Mouse (Mus musculus): ENCODE measurements around the gene H1f0.
"Not testable (repeated sequence)": the region's sequence is repeated elsewhere in the genome, so short reads cannot be mapped to it uniquely, and the experiment has no call there.

The H1f0 gene

DNA sequence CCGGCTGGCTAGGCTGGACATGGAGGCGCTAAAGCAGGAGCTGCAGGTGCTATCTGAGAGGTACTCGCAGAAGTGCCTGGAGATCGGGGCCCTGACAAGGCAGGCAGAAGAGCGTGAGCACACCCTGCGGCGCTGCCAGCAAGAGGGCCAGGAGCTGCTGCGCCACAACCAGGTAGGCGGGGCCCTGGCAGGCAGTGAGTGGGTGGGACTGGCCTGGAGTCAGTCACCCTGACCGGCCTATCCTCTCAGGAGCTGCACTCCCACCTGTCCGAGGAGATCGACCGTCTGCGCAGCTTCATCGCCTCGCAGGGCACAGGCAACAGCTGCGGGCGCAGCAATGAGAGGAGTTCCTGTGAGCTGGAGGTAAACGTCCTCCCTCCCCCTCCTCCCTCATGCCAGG is 26.2 kb upstream of the H1f0 start:
- intact Hi-C loops (cut with DNase I), result no loop called here

DNA sequence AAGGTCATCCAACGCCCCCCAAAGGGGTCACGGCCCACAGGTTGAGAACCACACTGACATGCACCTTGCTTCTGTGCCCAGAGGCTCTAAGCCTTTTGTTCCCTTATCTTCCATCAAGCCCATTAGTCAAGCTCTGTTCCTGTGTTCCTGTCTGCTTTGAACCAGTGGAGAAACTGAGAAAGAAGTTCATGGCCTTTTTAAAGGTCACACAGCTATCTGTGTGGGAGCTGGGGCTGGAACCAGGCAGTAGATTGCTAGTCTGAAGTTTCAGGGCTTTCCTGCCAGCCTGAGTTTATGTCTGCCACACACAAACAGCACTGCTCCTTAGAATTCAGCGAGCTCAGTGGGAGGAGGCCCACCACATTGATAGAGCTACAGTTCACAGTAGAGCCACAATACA is 25.2 kb upstream of the H1f0 start:
- intact Hi-C loops (cut with DNase I), result no loop called here

DNA sequence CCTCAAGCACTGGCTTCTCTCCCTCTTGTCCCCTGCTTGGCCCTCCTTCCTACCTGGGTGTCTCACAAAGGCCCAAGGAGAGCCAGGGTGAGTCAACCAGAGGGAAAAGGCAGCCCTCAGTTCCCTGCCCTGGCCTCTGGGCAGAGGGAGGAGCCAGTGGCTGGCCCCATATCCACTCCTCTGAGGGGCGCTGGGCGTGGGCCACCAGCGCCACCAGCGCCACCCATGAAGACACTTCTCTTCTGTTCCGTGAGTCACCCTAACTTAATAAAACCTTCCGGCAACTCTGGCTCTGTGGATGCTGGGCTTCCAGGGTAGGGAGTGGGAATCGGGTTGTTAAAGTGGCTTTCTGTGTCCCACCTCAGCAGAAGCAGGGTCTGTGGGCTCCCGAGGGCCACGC is 22.7 kb upstream of the H1f0 start:
- intact Hi-C loops (cut with DNase I), result no loop called here

DNA sequence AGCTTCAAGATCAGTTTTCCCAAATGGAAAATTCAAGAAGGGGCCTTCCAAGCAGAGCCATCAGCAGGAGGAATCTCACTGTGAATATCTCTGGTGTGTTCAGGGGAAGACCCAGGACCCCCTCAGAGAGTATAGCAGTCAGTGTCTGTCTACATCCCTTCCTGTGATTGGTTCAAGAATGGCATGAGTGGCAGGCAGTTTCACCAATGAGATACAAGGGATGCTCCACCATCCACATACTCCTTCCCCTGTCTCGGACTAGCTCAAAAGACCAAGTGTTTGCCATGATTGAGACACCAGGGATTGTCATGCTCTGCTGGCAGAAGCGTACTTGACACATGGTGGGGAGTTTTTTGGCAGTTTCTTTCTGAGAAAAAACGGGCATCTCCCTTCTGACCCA is 21.6 kb upstream of the H1f0 start:
- intact Hi-C loops (cut with DNase I), result no loop called here

DNA sequence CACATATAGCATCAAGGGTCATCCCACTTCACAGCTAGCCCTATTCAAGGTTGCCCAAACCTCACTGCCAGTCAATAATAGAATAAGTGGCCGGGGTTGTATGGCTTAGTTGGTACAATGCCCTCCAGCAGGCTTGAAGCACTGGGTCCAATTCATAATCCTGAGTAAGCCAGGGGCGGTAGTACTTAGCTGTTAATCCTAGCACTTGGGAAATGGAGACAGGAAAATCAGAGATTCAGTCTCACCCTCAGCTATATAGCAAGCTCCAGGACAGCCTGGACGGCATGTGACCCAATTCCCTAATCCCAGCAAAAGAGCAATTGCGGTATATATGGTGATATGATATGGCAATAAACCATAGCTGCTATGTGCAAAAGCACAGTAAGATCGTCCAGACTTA is 21.2 kb upstream of the H1f0 start:
- intact Hi-C loops (cut with DNase I), result no loop called here

DNA sequence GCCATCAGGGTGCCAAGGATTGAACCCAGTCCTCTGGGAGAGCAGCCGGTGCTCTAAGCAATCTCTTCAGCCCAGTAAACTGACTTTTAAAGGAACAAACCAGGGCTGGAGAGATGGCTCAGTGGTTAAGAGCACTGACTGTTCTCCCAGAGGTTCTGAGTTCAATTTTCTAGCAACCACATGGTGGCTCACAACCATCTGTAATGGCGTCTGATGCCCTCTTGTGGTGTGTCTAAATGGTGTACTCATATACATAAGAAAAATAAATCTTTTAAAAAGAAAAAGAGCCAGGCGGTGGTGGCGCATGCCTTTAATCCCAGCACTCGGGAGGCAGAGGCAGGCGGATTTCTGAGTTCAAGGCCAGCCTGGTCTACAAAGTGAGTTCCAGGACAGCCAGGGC is 20.4 kb upstream of the H1f0 start:
- intact Hi-C loops (cut with DNase I), result not testable (repeated sequence)

DNA sequence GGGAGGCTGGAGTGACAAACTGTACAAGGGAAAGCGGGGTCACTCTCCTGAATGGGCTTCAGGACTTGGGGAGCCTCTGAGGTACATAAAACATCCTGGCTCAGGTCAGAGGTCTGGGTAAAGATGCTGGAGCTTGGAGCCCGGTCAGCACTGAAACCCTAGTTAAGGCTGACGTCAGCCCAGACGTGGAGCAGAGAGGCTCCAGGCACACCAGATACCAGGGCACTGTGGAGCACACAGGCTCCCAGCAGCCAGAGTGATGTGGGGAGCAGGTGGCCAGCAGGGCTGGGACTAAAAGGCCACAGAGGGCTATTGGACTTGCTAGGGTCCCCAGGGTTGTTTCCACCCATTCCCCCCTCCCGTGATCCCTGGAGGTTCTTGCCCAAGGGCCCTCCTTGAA is 18.5 kb upstream of the H1f0 start:
- intact Hi-C loops (cut with DNase I), result no loop called here

DNA sequence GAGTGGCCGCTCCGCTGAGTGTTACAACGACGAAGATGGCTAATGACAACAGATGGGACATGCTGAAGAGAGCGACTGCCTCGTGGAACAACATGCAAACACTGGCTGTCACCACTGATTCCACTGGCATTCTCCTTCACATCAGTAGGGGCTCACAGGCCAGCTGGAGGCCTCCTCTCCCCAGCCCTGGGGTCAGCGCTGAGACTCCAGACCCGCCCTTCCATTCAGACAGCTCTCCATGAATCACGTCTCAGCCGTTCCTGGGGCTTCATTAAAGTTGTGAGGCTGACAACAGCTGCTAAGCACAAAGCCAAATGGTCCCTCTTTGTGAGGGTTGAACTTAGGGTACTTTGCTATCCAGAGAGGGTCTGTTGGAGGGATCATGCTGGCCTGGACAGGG is 16.7 kb upstream of the H1f0 start:
- intact Hi-C loops (cut with DNase I), result no loop called here

DNA sequence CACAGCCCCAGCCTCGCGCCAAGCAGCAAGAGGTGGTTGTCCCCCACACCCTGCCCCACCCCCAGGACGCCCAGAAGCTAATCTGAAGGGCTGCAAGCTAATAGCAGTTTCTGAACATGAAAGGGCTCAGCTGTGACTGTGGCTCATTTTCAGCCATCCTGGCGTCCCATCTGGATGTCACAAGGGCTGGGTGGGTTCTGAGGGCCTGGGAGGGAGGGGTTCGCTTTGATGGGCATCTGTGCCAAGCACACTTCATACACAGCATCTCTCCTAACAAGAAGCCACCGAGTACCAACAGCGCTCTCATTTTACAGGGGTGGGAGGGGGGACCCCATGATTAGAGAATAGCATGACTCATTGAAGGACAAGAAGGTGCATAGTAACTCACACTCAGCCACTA is 14.9 kb upstream of the H1f0 start:
- intact Hi-C loops (cut with DNase I), result no loop called here

DNA sequence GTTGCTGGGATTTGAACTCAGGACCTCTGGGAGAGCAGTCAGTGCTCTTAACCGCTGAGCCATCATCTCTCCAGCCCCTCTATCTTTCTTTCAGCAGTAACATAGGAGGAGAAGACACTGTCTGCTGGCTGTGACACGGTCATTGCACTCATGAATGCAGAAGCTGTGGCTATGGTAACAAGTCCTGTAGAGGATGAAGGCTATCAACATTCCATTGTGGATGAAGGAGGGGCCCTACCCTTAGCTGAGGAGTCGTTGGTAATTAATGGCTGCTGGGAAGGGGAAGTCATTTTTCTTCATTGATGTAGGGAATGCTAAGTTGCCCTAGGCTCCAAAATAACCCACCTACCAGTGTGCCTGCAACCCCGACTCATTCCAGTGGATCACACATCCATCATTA is 10.1 kb upstream of the H1f0 start:
- intact Hi-C loops (cut with DNase I), result no loop called here

DNA sequence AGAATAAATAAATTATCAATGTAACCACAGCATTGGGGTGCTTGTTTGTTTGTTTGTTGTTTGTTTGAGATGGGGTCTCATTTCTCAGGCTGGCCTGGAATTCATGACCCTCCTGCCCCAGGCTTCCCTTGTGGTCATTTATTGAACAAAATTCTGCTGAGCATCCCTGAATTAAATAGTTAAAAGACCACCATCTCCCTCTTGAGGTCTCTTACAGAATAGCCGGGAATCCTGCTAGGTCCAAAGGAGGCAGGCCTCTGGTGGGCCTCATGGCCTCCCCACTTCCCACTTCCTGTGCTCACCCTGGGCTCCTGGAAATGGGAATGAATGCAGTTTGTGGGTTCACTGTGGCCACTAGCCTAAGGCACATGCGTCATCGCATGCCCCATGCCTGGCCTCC is 9.4 kb upstream of the H1f0 start:
- intact Hi-C loops (cut with DNase I), result no loop called here

DNA sequence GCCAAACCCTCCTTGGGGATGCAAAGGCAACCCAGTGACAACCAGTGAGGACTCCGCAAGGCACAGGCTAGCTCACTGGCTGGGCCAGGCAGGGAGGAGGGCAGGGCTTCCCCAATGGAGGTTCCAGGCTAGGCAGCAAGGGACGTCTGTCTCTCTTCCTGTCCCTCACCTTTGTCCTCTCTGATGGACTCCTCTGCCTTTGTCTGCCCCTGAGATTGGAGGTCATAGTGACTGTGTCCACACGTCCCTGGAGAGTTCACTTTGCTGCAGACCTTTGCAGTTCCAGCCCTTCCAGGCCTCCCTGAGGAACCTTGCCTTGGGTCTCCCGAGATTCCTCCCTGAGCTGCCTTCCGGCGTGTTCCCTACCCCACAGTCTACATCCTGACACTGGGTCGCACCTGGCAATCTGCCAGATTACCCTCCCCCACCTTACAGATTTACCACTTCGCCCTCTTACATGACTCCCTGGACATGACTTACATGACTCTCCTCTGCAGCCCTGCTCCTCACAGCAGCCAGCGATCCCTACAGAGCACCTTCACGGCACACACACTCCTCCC is 5.5 kb upstream of the H1f0 start:
- intact Hi-C loops (cut with DNase I), result no loop called here

DNA sequence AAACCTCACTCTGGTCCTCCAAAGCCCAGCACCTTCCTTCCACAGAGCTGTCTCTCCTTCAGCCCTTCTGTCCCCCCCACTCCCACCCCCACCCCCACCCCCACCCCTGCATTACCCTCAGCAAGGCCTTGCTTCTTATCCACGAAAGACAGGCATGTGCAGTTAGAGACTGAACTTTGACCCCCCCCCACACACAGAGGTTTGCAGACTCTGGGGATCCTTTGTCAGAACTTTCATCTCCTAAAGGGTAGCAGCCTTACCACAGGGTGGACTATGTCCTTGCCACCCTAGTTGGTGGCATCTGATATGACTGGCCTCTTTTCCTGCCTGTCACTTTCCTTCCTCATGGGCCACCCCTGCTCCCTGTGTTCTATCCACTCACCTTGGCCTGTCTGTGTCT is 4.9 kb upstream of the H1f0 start:
- intact Hi-C loops (cut with DNase I), result no loop called here

DNA sequence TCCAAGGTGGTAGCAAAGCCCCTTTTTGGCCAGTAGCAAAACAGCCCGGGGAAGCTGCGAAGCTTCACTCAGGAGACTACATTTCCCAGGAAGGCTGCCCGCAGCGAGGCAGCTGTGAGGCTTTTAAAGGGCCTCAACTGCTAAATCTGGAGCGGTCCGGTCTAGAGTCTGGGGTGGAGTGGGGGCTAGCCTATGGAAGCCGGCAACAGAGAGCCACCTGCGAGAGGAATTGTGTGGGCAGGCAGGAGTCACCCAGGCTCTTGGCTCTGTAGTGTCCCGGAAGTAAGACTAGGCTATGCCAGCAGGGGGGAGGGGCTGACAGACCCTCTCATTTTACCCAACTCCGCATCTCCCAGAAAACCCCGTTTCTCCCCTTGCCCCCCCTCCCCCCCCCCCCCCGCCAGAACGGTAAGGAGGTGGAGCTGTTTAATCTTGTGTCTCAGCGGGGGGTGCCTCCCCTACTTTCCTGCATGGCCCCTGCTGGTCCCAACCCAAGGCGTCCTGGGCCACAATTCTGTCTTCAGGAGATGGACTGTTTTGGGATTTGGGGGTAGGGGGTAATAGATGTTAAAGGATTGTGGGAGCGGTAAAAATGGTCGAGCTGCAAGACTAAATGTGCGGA is 2.5 kb upstream of the H1f0 start:
- intact Hi-C loops (cut with DNase I), result loop anchor here (5.0 kb wide), 1 partner anchor 33 kb away; no protein-coding TSS in a partner anchor

DNA sequence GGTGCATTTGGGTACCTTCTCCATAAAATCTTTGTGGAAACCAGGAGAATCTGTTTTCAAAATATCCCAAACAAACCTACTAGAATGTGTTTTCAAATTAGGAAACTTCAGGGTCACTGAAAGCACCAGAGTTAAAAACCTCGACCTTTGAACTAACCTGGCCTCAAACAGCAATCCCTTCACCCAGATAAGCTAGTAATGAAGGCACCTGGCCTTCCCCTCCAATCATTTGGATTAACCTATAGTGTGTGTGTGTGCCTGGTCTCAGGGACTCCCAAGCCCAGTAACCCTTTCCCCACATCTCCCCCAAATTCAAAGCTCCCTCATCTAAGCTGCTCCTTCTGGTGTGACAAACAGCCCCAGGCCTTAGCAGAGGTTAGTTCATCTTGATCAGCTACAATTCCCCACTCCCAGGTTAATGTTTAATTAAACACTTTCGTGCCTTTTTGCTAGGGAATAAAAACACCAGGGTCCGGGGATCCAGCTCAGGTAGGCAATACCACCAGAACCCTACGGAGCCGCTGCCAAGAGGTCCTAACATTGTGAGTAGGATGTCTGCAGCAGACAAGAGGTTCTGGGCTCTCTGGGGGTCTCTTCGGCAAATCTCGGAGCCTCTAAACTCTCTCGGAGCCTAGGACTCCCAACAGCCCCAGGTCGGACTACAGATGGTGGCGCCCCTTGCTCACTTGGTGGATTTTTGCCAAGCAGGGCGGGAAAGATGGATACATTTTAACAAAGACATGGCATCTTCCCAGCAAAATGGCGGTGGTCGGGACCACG is 1.5 kb upstream of the H1f0 start:
- intact Hi-C loops (cut with DNase I), result loop anchor here (5.0 kb wide), 1 partner anchor 34 kb away; no protein-coding TSS in a partner anchor

DNA sequence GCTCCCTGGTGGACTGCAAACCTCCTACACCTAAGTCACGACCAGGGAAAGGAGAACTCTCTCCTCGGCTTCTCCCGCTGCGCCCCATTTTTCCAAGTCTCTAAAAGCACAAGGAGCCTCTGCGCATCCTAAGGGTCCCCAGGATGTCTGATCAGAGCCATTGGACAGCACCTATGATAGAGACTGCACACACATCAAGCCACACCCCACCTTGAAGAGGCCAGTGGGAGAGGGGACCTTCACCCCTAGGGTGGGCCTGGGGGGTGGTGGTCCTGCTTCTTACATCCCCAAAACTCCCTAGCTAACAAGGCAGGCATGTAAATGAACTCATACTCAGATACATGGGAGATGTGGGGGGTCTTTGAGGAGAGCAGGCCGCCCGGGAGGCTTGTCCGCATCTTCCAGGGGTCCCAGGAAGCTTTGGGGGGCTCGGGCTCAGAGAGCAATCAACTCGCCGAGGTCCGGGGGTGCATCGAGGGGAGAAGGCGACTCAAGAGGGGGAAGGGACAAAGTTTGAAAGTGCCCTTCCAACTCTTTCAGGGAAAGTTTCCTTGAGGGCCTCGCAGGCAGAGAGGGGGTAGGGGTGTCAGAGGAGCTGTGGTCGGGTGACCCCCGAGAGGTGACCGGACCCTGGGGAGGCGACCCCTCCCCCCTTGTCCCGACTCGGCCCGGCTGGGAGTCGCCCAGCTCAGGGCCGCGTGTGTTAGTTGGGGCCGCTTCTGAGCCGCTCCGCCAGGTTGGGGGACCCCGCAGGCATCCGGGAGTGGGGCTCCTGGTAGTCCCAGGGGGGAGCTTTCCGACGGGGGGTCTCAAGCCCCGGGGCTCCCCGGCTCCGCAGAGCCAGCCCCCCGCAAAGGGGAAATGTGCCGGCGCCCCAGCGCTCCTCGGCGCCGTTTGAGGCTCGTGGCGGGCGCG is 702 bp upstream of the H1f0 start:
- intact Hi-C loops (cut with DNase I), result loop anchor here (5.0 kb wide), 1 partner anchor 35 kb away; no protein-coding TSS in a partner anchor

DNA sequence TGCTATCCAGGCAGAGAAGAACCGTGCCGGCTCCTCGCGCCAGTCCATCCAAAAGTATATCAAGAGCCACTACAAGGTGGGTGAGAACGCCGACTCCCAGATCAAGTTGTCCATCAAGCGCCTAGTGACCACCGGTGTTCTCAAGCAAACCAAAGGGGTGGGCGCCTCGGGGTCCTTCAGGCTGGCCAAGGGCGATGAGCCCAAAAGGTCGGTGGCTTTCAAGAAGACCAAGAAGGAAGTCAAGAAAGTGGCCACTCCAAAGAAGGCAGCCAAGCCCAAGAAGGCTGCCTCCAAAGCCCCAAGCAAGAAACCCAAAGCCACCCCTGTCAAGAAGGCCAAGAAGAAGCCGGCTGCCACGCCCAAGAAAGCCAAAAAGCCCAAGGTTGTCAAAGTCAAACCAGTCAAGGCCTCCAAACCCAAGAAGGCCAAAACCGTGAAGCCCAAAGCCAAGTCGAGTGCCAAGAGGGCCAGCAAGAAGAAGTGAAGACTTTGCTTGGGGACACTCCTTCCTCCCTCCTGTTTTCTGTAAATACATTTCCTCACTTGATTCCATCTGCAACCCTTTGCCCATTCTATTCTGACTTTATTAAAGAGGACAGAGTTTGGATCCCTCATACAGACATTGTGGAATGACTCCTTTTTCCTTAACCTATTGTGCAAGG is 704 bp downstream of the H1f0 start:
- intact Hi-C loops (cut with DNase I), result loop anchor here (5.0 kb wide), 1 partner anchor 37 kb away; no protein-coding TSS in a partner anchor

DNA sequence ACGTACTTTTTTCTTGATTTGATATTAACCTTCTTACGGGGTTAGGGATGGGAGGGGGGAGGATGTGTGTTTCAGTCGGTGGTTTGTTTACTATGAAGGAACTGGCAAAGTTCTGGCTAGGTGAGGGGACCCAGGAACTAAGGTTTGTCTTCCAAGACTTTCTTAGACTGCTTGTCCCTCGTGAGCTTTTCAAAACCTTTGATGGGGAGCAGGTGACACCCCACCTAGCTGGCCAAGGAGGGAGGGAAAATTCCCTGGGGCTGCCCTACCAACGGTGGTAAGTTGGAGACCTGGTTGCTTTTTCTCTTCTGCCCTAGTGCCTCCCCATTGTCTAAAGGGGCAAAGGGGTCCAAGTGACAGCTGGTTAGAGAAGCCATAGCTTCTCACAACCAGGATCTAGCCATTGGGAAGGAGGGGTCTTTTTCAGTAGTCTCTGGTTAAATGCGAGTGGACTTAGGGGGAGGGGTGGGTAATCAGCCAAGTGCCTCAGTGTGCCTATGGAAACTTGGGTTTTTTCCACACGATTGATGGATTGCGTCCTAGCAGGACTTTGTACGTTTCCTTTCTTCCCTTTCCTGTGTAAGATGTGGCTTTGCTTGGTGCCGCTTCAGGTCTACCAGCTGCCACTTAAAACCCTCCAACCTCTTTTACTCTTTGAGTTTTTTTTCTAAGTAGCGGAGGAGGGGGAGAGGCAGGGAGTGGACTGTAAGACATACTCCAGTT is 1.4 kb downstream of the H1f0 start:
- intact Hi-C loops (cut with DNase I), result loop anchor here (5.0 kb wide), 1 partner anchor 37 kb away; no protein-coding TSS in a partner anchor

DNA sequence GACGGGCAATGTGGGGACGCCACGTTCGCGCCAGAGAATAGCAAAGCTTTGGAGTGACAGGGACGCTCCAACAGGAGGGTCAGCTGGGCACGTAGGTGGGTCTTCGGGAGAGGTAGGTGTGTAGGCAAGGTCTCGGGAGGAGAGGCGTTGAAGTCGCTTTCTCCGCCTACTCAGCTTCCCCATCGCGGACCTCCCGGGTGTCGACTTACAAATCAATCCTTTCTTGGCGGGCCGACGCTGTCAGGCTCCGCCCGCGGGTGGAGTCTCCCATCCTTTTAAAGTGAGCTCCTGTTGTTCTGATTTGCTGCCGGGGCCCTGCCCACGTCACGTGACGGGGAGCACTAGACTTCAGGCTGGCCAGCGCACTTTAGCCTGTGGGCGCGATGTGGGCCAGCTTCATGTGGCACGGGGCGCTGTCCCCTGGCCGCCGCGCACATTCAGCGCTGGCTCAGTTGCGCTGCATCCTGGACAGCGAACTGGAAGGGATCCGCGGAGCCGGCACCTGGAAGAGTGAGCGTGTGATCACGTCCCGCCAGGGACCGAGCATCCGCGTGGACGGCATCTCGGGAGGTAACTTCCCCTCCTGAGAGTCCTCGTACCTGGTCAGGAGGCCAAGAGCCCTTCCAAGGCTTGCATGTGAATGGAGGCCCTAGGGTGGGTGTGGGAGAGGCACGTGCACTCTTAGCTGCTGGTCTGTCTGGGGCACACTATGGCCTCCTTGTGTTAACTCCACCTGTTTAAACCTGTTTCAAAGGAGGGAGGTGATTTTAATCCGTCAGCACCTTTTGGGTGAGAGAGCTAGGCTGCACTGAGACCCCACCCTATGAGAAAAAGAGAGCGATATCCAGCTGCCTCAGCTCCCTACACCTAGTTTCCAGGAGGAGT is 2.5 kb downstream of the H1f0 start:
- intact Hi-C loops (cut with DNase I), result no loop called here

Data from adrenal gland (tissue).